Mouse (Mus musculus) right cerebral cortex, postnatal 36 days (tissue): ENCODE data around the gene Actl10.

Source experiments
- DNase-seq, 2 experiments: peaks; one replicate each; pipeline ENCODE4 v3.0.0; 2022; ENCODE audit warnings: low spot score in 2 of 2, mixed read lengths in 1 of 2

The Actl10 gene

DNA sequence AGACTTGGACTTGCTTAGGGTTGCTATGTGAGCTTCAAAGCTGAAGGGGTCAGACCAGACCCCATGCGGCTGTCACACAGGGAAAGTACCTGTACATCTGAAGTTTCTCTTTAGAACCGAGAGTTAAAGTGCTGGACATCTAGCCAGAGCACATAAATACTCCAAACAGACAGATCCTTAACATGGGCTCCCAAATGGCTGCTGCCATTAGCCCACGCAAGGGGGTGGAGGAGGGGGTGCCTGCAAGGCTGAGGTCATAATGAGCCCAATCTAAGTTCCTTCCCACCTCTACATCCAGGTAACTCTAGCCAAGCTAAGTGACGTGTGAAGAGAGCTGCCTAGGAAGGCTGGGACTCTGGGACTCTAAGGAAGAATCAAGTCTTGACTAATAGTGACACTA lies at the start of gene Actl10:
TSS of gene Actl10 (plus strand) at position 301 of the 400 bp plus-strand sequence.
- DNase-seq, result no peak

DNA sequence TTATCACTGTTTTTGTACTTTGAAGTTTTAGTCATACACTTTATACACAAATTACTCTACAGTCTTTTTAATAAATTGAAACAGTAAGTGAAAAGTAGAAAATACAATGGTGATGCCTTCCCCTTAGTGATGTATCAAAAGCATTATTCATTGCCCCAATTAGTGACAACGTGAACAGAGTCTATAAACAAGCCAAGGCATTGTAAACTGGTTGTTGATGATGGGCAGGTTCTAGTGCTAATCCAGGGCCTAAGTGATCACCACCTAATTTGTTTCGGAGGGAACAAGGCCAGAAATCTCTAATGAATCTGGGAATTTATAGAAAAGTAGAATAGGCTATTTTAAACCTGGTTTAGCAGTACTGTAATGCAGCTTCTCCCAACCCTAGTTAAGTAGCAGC lies 44.5 kb upstream of the Actl10 start:
- no peak for DNase-seq

DNA sequence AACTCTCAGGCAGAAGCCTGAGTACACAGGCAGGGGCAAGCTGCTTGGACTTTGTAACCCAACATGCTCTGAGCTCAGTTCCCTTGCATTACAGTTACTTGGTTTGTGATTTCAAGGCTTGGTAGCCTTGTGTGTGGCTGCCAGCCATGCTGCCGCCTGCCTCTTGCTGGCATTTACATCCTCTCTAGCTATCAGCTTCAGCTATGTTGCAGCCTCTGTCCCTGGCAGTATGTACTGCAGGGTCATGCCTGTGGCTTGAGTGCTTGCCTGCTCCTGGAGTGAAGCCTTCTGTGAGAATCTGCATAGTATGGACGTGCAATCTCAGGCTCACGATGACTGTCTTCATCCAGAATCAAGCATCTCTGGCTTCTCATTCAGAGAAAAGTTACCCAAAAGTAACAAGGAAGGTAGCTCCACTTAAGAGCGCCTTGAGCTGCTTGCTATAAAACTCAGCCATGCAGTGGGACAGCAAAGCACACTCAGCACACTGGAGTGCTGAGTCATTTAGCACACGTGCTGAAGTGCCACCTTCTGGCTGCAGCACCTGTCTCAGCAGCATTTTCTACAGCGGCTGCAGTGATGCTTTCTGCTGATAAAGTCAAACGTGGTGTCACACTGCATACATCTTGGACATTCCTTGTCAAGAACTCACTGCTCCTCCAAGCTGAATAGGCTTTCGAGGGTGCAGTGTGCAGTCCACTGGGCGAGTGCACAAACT lies 43.9 kb upstream of the Actl10 start:
- peak in 1 of 2 experiments; percentile 34 for DNase-seq

GRCm38 (mm10) chr2:154508450-154508849 lies 43.1 kb upstream of the Actl10 start:
- DNase-seq, result no peak

DNA sequence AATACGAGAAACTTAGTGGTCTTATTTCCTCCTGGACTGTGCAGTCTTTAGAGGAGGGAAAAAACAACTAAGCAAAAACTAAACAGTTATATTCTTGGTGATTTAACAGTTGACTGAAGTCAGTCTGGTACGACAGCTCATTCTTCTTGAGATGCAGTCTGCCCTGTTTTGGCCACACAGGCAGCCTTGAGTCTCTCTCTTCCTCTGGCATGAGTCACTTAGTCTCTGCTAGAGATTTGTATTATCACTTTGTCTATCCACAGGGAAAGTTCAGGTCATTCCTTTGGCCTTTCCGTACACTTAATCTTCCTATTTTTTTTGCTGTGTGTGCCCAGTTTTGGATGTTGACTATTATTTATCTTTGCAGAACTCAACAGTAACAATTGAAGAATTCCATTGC lies 41.4 kb upstream of the Actl10 start:
- DNase-seq, result no peak

DNA sequence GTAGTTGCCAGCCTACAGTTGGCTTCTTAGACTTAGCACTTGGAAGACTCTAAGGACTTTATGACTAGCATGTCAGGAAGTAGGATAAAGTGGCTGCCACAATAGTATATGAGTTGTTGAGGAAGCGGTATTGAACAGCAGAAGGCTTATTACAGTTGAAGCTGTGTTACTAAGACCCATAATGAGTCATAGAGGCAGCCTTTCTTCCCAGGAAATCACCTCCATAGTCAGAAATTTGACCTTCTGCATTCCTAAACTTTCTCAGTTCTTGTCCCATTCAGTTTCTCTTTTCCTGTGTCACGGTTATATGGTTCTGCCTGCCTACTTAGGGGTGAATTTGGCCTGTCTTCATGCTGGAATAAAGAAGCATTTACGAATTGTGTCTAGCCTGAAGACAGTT lies 34.6 kb upstream of the Actl10 start:
- DNase-seq, result no peak

DNA sequence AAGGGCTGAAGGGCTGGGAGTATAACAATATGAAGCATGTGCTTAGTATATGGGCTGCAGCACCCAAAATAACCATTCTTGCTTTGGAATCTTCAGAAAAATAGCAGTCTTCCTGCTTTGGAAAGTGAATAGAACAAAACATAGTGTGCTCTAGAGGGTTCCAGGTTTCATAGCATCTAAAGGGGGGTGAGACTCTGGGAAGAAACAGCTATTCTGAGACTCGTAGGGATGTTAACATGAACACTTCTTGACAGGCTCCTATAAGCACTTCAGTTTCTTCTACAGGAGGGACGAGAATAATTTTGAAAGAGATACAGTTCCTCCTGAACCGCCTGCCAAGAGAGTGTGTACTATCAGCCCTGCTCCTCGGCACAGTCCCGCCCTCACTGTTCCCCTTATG lies 34.2 kb upstream of the Actl10 start:
- no peak for DNase-seq

DNA sequence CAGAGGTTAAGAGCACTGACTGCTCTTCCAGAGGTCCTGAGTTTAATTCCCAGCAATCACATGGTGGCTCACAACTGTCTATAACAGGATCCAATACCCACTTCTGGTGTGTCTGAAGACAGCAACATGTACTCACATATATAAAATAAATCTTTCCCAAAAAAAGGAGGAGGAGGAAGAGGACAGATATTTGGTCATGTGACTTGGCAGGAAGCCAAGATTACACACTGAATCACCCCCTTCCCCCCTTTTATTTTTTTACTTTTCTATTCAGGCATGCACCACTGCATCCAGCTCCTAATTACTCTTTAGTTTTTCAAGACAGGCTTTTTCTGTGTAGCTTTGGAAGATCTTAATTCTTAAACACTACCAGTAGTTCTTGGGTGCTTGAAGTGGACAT lies 30.1 kb upstream of the Actl10 start:
- DNase-seq, result no peak

GRCm38 (mm10) chr2:154522334-154522733 lies 29.2 kb upstream of the Actl10 start:
- no peak for DNase-seq

- DNase-seq, result peak in 1 of 2 experiments; percentile 43
Measured at GRCm38 (mm10) chr2:154525285-154525684, 26.3 kb upstream of the Actl10 start.

- DNase-seq, result no peak
Measured at GRCm38 (mm10) chr2:154526531-154526930, 25.0 kb upstream of the Actl10 start.

GRCm38 (mm10) chr2:154532888-154533287 lies 18.7 kb upstream of the Actl10 start:
- DNase-seq, result no peak

- no peak for DNase-seq
Measured at GRCm38 (mm10) chr2:154534704-154535270, 16.8 kb upstream of the Actl10 start.

DNA sequence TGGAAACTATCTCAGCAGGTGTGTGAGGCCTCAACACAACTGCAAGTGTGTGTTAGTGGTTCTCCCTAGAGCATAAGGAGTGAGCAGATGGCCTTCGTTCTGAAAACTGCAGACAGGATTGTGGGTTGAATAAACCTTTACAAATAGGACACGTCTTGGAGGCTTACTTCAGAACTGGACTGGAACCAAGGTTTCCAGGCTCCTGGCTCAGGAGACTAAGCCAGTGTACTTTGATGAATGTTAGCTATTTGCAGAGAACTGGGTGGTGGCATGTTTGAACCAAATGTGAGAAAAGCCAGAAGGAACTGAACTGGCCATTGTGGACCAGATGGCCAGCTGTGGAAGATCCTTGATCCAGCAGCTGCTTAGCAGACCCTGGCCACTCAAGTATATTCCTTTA lies 13.3 kb upstream of the Actl10 start:
- DNase-seq, result peak in 1 of 2 experiments; percentile 69

DNA sequence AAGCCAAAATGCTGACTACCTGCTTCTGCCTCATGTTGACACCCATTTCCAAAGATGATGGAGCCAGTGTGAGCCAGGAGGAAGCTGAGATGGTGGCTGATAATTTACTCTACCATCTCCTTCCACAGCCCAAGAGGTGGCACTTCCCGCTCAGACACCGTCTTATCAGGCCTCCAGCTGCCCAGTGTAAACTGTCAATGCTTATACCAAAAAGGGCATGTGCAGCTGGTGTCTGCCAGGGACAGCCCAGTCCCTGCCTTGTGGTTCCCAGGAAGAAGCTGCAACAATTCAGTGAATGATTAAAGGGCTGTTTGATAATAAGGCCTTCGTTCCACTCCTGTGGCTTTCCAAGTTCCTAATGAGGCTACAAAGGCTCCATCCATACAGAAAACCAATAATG lies 12.9 kb upstream of the Actl10 start:
- DNase-seq, result no peak

GRCm38 (mm10) chr2:154539720-154540119 lies 11.9 kb upstream of the Actl10 start:
- DNase-seq, result peak in 1 of 2 experiments; percentile 47

DNA sequence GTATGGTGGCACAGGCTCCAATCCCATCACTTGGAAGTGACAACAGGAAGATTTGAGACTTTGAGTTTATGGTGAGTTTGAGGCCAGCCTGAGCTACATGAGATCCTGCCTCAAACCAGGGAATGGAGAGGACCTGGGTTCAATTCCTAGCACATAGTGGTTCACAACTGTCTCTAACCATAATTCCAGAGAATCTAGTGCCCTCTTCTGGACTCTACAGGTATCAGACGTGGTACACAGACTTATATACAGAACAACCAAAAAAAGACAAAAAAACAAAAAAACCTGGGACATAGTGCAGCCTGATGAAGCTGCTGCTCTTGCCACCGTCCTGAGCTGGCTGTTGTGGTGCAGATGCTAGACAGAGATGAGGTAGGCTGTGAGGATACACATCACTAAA lies 9.9 kb upstream of the Actl10 start:
- DNase-seq, result no peak

- DNase-seq, result peak; percentile 66 to 74
Measured at GRCm38 (mm10) chr2:154543567-154544347, 7.8 kb upstream of the Actl10 start.

DNA sequence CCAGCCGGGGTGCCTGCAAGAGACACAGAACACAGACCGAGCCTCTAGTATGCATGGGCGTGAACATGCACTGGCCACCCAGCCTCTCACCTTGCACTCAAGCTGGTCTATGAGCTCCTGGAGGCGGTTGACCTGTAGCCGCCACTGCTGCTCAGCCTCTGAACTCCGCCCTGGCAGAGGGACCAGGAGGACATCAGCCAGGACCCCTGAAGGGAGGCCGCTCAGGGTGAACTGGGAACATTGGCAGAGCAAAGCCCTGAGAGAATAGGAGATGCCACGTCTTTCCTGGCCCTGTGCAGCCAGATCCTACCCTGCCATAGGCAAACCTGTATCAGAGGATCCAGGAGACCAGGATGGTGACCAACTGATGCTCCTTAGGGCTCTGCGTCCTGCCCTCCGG lies 4.9 kb upstream of the Actl10 start, which contains the start of gene 1700003F12Rik:
TSS of gene 1700003F12Rik (plus strand) at position 375 of the 400 bp plus-strand sequence.
- DNase-seq, result no peak

GRCm38 (mm10) chr2:154548688-154549087 lies 2.9 kb upstream of the Actl10 start:
- no peak for DNase-seq

- peak; percentile 48 to 49 for DNase-seq
Measured at GRCm38 (mm10) chr2:154549127-154549885, 2.3 kb upstream of the Actl10 start.

GRCm38 (mm10) chr2:154549886-154550189 lies 1.7 kb upstream of the Actl10 start:
- no peak for DNase-seq
